Mouse (Mus musculus) spleen, adult 12 weeks (tissue): ENCODE results near the gene Cstf3.
"Not testable (repeated sequence)": the region's sequence is repeated elsewhere in the genome, so short reads cannot be mapped to it uniquely, and the experiment has no call there.

ENCODE experiments used
- DNase-seq: peaks from one replicate; pipeline ENCODE4 v3.0.0; 2022; ENCODE audit warnings: low spot score

The Cstf3 gene

GRCm38 (mm10) chr2:104590068-104590828 is at the start of gene Cstf3:
TSS of gene Cstf3 (plus strand) at chr2:104590523.
- peak; percentile 95 for DNase-seq

- not testable (repeated sequence) for DNase-seq
Observed at GRCm38 (mm10) chr2:104556711-104557110, 33.6 kb upstream of the Cstf3 start.

DNA sequence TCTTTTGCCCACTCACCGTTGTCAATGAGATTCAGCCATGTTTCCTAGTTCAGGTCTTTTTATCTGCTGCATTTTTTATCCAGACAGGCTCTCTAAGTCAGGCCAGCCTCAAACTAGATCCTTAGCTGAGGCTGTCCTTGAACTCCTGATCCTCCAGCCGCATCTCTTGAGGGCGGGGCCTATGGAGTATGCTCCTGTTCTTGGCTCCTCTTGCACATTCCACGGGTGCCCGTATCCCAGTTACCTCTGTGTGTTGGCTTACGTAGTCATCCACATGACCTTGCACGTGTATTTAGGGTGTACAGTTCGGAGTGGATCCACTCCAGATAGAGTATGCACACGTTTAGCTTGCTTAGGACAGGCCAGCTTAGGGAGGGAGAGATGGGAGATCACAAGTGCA is 32.6 kb upstream of the Cstf3 start:
- no peak for DNase-seq

- DNase-seq = no peak
Observed at GRCm38 (mm10) chr2:104558326-104558725, 32.0 kb upstream of the Cstf3 start.

DNA sequence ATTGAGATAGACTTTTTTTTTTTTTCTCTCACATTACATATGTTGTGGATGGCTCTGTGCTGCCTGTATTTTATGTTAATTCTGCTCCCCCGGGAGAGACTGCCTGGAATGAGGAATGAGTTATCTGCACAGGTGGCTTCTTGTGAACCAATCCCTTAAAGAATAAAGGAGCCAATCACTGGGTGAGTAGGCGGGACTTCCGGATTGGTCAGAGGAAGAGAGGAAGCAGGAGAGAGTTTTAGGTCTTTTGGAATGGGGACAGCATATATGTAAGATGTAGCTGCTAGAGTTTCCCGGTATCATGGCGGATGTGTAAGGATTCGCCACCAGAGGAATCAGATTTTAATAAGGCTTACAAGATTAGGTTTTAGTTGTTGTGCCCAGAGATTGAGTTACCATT is 31.4 kb upstream of the Cstf3 start:
- no peak for DNase-seq

DNA sequence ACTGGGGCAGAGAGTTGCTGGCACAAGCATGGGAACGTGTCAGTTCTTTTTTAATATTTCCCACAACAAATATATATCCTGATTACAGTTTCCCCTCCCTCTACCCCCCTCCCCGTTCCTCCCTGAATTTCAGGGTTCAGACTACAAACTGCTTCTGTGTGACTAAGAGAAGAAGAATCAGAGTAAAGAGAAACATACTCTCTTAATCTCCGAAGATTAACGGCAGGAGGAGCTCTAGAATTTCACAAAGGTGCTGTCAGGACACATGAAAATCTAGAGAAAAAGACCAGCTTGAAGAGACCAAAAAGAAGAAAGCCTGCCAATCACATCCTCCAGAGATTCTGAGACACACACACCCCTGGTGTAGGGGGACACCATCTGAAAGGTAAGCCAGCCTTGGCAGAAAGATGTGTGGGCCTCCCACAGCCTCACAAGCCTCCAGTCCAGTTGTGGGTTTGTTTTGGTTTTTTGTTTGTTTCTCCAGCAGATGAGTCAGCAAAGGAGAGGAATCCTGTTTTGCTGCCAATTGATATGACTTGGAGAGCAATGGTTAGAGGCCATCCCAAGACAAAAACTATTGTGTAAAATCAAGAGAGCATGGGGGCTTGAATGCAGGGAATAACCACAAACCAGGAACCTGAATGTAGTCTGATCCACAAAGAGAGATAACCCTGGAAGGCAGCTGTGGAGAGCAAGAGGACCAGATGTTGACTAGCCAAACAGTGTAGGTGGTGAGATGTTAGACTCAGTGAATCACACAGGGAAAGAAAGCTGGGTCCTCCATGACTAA is 30.5 kb upstream of the Cstf3 start:
- DNase-seq = no peak

- no peak for DNase-seq
Observed at GRCm38 (mm10) chr2:104561386-104561785, 28.9 kb upstream of the Cstf3 start.

- no peak for DNase-seq
Observed at GRCm38 (mm10) chr2:104561986-104562532, 28.3 kb upstream of the Cstf3 start.

DNA sequence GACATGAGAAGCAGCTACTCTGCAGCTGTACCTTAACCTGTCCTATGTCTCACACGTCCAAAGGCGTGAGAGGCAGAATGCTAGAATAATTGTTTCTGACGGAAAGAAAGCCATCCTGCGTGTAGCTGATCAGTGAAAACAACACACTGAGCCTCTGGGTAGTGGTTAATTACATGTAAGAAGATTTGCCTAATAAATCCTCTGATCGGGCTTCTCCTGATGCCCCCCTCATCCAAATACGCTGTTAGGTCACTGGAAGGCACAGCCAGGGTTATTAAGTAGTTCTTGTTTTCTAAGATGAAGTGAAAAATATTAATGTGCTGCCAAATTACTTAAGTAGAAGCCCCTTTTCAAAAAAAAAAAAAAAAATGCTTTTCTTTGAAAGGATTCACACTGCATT is 18.3 kb upstream of the Cstf3 start:
- DNase-seq = no peak

- no peak for DNase-seq
Observed at GRCm38 (mm10) chr2:104576216-104576615, 14.1 kb upstream of the Cstf3 start.

DNA sequence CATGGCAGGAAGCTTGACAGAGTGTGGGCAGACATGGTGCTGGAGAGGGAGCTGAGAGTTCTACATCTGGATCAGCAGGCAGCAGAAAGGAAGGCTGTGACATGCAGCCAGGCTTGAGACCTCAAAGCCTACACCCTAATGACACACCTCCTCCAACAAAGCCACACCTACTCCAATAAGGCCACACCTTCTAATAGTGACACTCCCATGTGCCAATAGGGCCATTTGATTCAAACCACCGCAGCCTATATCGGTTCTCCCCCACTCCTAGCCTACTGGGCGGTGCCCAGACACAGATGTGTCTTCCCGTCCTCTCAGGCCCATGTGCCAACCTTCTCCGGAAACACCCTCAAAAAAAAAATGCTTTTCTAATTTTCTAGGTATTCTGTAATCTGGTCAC is 12.3 kb upstream of the Cstf3 start:
- no peak for DNase-seq

GRCm38 (mm10) chr2:104578836-104579604 is 11.3 kb upstream of the Cstf3 start:
- DNase-seq = no peak

DNA sequence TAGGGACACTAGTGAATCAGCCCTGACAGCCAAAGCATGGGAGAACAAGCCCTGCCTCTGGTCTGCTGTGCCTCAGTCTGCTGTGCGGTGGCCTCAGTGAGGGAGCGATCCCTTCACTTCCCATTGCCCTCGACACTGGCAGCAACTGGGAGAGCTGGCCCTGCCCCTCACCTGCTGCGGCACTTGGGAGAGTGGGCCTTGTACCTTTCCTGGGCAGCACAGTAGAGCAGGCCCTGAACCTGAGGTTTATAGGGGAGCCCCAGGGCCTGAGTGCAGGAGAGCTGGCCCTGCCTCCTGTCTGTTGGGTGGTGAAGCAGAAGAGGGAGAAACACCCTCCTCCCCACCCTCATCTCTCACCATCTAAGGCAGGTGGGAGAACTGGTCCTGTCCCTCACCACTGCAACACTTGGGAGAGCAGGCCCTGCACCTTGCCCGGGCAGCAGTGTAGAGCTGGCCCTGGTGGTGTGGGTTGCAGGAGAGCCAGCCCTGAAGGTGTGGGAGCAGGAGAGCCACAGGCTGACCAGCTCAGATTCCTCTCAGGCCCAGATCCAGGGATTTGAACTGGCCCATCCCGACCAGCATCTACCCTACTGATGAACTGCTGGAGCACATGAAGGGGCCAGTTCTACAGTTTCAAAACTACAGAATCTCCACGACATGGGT is 10.4 kb upstream of the Cstf3 start:
- no peak for DNase-seq

- no peak for DNase-seq
Observed at GRCm38 (mm10) chr2:104581281-104581879, 8.9 kb upstream of the Cstf3 start.

- DNase-seq = no peak
Observed at GRCm38 (mm10) chr2:104583032-104583431, 7.3 kb upstream of the Cstf3 start.

- no peak for DNase-seq
Observed at GRCm38 (mm10) chr2:104584226-104584625, 6.1 kb upstream of the Cstf3 start.

GRCm38 (mm10) chr2:104585645-104586044 is 4.7 kb upstream of the Cstf3 start:
- DNase-seq = no peak

DNA sequence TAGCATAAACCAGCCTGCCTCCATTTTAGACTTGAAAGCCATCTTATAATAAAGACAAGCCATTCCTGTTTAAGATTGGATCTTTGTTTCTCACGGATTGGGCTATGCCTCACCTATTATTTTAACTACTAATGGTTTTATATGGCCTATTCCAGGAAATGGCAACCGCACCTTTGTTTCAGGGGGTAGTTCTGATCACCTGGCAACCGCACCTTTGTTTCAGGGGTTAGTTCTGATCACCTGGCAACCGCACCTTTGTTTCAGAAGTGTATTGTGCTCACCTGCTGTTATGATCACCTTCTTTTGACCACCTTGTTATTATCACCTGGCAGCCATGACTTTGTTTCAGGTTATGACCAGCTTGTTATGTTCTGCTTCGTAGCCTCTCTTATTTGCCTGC is 1.8 kb upstream of the Cstf3 start:
- DNase-seq = no peak

DNA sequence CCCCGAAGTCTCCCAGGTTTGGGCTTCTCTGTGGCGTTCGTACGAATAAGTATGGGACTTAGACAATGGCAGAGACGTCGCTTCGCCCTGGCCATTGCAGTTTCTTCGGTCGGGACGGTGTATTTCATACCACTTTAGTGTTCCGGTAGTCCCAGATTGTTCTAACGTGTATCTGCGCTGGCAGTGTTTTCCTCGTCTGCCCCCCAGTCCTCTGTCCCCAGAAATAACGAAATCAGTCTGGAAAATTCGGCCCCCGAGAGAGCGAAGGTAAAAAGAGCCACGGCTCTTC is 450 bp downstream of the Cstf3 start:
- DNase-seq = no peak

GRCm38 (mm10) chr2:104591141-104591540 is 818 bp downstream of the Cstf3 start:
- no peak for DNase-seq

GRCm38 (mm10) chr2:104595063-104595462 is 4.7 kb downstream of the Cstf3 start:
- DNase-seq = no peak

- DNase-seq = no peak
Observed at GRCm38 (mm10) chr2:104603431-104603830, 13.1 kb downstream of the Cstf3 start.
